Mouse (Mus musculus): ENCODE measurements around the gene Gm43720.

Gene Gm43720

GRCm38 (mm10) chr5:138279585-138280424, at the start of gene Gm43720, which contains the start of the genes Gpc2 and Stag3:
Gm43720 (minus strand) TSS chr5:138279958.
Gpc2 (minus strand) TSS chr5:138280005.
Stag3 (plus strand) TSS chr5:138280240.
- peak; percentile 58 to 64 for DNase-seq (ENCODE audit: low spot score in 2 of 2)

- DNase-seq (ENCODE audit: low spot score in 2 of 2): no peak
These were observed 33.0 kb upstream of the Gm43720 start for GRCm38 (mm10) chr5:138312795-138313194.

GRCm38 (mm10) chr5:138299613-138300012, 19.9 kb upstream of the Gm43720 start:
- DNase-seq (ENCODE audit: low spot score in 2 of 2): no peak

- DNase-seq (ENCODE audit: low spot score in 2 of 2): no peak
These were observed 14.4 kb upstream of the Gm43720 start for GRCm38 (mm10) chr5:138294158-138294557.

- DNase-seq (ENCODE audit: low spot score in 2 of 2): no peak
These were observed 11.9 kb upstream of the Gm43720 start for GRCm38 (mm10) chr5:138291638-138292037.

GRCm38 (mm10) chr5:138287861-138288260, 8.1 kb upstream of the Gm43720 start:
- no peak for DNase-seq (ENCODE audit: low spot score in 2 of 2)

GRCm38 (mm10) chr5:138283540-138283939, 3.8 kb upstream of the Gm43720 start:
- DNase-seq (ENCODE audit: low spot score in 2 of 2): no peak

- DNase-seq (ENCODE audit: low spot score in 2 of 2): no peak
These were observed 2.0 kb upstream of the Gm43720 start for GRCm38 (mm10) chr5:138281798-138282197.

GRCm38 (mm10) chr5:138280829-138281228, 1.1 kb upstream of the Gm43720 start:
- no peak for DNase-seq (ENCODE audit: low spot score in 2 of 2)

GRCm38 (mm10) chr5:138280425-138280768, 639 bp upstream of the Gm43720 start:
- DNase-seq (ENCODE audit: low spot score in 2 of 2): no peak

GRCm38 (mm10) chr5:138277994-138278393, 1.8 kb downstream of the Gm43720 start:
- no peak for DNase-seq (ENCODE audit: low spot score in 2 of 2)

GRCm38 (mm10) chr5:138275216-138276050, 4.3 kb downstream of the Gm43720 start:
- DNase-seq (ENCODE audit: low spot score in 2 of 2): no peak

GRCm38 (mm10) chr5:138274186-138274585, 5.6 kb downstream of the Gm43720 start:
- DNase-seq (ENCODE audit: low spot score in 2 of 2): no peak

GRCm38 (mm10) chr5:138272409-138272923, 7.3 kb downstream of the Gm43720 start, which contains the start of gene Gal3st4:
Gal3st4 (minus strand) TSS chr5:138272840.
- no peak for DNase-seq (ENCODE audit: low spot score in 2 of 2)

GRCm38 (mm10) chr5:138271232-138271631, 8.5 kb downstream of the Gm43720 start:
- no peak for DNase-seq (ENCODE audit: low spot score in 2 of 2)

- DNase-seq (ENCODE audit: low spot score in 2 of 2): no peak
These were observed 10.8 kb downstream of the Gm43720 start for GRCm38 (mm10) chr5:138268980-138269379.

GRCm38 (mm10) chr5:138267114-138267513, 12.6 kb downstream of the Gm43720 start:
- no peak for DNase-seq (ENCODE audit: low spot score in 2 of 2)

GRCm38 (mm10) chr5:138265712-138266111, 14.0 kb downstream of the Gm43720 start:
- DNase-seq (ENCODE audit: low spot score in 2 of 2): no peak

GRCm38 (mm10) chr5:138264207-138264578, 15.6 kb downstream of the Gm43720 start:
- DNase-seq (ENCODE audit: low spot score in 2 of 2): no peak

- DNase-seq (ENCODE audit: low spot score in 2 of 2): peak; percentile 69 to 91
These were observed 16.2 kb downstream of the Gm43720 start, which contains the start of gene BC037034 for GRCm38 (mm10) chr5:138263260-138264206. BC037034 (minus strand) TSS chr5:138264033.

- DNase-seq (ENCODE audit: low spot score in 2 of 2): no peak
These were observed 17.0 kb downstream of the Gm43720 start for GRCm38 (mm10) chr5:138262582-138263240.
